Mouse (Mus musculus): ENCODE measurements at regions not wholly inside any gene's neighbourhood (a gene's known extent, or its start where the extent isn't known, plus 50 kb on each side); places are given as distances from the start of the nearest gene placed in this dataset.

DNA sequence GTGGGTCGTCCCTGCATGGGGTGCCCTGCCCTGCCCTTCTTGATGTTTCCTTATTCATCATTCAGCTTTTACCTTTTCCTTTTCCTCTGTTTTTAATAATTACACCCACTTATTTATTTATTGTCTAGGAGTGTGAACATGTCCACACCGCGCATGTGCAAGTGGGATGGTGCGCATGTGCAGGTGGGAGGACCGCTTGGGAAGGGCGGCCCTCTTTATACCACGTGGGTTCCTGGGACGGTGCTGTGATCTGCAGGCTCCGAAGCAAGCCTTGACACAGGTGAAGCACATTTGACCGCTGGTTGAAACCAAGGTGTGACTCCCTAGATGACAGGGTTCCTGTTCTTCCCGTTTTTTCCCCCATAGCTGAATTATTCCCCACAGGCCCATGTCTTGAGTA, 60.0 kb downstream of the Syf2 start:
- Histone ChIP-seq H3K4me3 (no peak overlapping the region), H3K9me3 (no peaks in the 10 kb centered on the region), H3K4me1 (peaks cover 13% of the 10 kb centered on the region), H3K4me2 (replicated peaks) (no peak overlapping the region), H3K27me3 (peaks cover 15% of the 10 kb centered on the region), H3K27ac (no peak overlapping the region), H3K36me3 (no peaks in the 10 kb centered on the region), H3K9ac (no peak overlapping the region)
- no peak for ATAC-seq (ENCODE audit: low FRiP score, low read depth)
- WGBS, result 83% methylated on average over 11 of the region's 11 CpGs

- 56% methylated on average over 8 of the region's 8 CpGs for WGBS
- no peaks in the 10 kb centered on the region for H3K9me3 ChIP-seq
- no peak overlapping the region for H3K9ac ChIP-seq
- no peak overlapping the region for H3K27ac ChIP-seq
- H3K4me1 ChIP-seq, result peaks cover 9% of the 10 kb centered on the region; the same call in 1 of the 2 replicates
- H3K36me3 ChIP-seq, result no peaks in the 10 kb centered on the region
- no peak overlapping the region for H3K4me3 ChIP-seq
- peaks cover 15% of the 10 kb centered on the region for H3K27me3 ChIP-seq
- ATAC-seq (ENCODE audit: low FRiP score, low read depth), result no peak
- no peak overlapping the region for H3K4me2 ChIP-seq (replicated peaks)
These were observed 62.9 kb downstream of the Syf2 start for GRCm38 (mm10) chr4:134993526-134994122.

DNA sequence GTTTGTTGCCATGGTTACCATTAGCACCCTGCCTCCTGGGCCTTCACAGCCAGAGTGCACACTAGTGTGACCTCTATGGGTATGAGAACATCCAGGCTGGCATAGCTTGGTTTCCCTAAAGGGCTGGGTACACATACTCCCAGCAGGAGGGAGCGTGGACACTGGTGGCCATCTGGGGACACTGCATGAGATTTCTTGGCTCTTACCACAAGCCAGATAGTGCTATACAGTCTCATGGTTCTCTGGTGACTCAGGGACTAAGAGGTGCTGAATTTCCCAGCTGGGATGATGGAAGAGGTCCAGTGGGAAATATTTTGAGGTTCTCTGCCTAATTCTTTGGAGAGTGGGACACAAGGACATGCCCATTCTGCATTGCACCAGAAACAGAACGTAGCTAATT, 63.5 kb downstream of the Syf2 start:
- Histone ChIP-seq H3K9ac (no peak overlapping the region), H3K4me1 (peaks cover 9% of the 10 kb centered on the region; the same call in 1 of the 2 replicates), H3K27ac (no peak overlapping the region), H3K9me3 (no peaks in the 10 kb centered on the region), H3K27me3 (peaks cover 15% of the 10 kb centered on the region), H3K36me3 (no peaks in the 10 kb centered on the region), H3K4me2 (replicated peaks) (no peak overlapping the region), H3K4me3 (no peak overlapping the region)
- WGBS, result 80% methylated on average over 2 of the region's 2 CpGs
- ATAC-seq (ENCODE audit: low FRiP score, low read depth), result no peak

DNA sequence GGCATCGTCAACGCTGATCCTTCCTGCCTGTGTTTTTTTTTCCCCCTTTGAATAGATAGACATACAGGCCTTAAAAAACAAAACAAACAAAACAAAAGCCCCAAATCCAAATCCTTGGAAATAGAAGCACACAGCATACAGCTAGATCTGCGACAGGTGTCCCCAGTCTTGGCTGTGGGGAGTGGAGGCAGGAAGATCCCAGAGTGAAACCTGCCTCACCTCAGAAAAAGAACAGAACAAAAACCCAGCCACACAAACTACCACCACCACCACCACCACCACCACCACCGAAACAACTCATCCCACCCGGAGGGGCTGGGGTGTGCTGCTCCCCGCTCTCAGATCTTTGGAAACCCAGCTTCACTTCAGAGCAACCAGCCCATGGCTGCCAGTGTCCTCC, 64.0 kb downstream of the Syf2 start:
- ATAC-seq (ENCODE audit: low FRiP score, low read depth), result no peak
- H3K27me3 ChIP-seq, result peaks cover 15% of the 10 kb centered on the region
- no peaks in the 10 kb centered on the region for H3K9me3 ChIP-seq
- H3K27ac ChIP-seq, result no peak overlapping the region
- H3K4me2 ChIP-seq (replicated peaks), result no peak overlapping the region
- no peak overlapping the region for H3K4me3 ChIP-seq
- no peaks in the 10 kb centered on the region for H3K36me3 ChIP-seq
- H3K4me1 ChIP-seq, result peaks cover 9% of the 10 kb centered on the region; the same call in 1 of the 2 replicates
- 93% methylated on average over 6 of the region's 6 CpGs for WGBS
- no peak overlapping the region for H3K9ac ChIP-seq

- no peak overlapping the region for H3K4me3 ChIP-seq
- no peaks in the 10 kb centered on the region for H3K36me3 ChIP-seq
- H3K9ac ChIP-seq, result no peak overlapping the region
- peaks cover 9% of the 10 kb centered on the region; the same call in 1 of the 2 replicates for H3K4me1 ChIP-seq
- no peak overlapping the region for H3K27ac ChIP-seq
- no peak overlapping the region for H3K4me2 ChIP-seq (replicated peaks)
- no peaks in the 10 kb centered on the region for H3K9me3 ChIP-seq
- WGBS, result 68% methylated on average over 13 of the region's 13 CpGs
- no peak for ATAC-seq (ENCODE audit: low FRiP score, low read depth)
- peaks cover 15% of the 10 kb centered on the region for H3K27me3 ChIP-seq
These were observed 64.4 kb downstream of the Syf2 start for GRCm38 (mm10) chr4:134995052-134995451.

DNA sequence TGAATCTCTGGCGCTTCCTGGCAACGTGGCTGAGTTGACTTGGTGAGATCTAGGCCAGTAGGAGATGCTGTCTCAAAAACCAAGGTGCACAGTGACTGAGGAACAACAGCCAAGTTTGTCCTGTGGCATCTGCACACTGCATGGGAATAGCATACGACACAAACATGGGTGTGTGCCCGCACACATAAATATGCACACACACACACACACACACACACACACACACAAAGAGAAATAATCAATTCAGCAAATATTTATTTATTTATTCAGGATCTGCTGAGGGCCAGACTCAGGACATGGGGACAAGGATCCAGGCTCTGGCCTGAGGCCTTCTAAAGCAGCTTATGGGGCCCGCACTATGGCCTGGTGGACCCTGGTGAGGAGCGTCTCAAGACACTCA, 65.4 kb downstream of the Syf2 start:
- Histone ChIP-seq H3K9ac (no peak overlapping the region), H3K4me2 (replicated peaks) (no peak overlapping the region), H3K27ac (no peak overlapping the region), H3K36me3 (no peaks in the 10 kb centered on the region), H3K9me3 (no peaks in the 10 kb centered on the region), H3K27me3 (peaks cover 15% of the 10 kb centered on the region), H3K4me3 (no peak overlapping the region), H3K4me1 (peaks cover 9% of the 10 kb centered on the region; the same call in 1 of the 2 replicates)
- WGBS, result 91% methylated on average over 6 of the region's 6 CpGs
- no peak for ATAC-seq (ENCODE audit: low FRiP score, low read depth)

- peaks cover 23% of the 10 kb centered on the region for H3K4me1 ChIP-seq
- H3K36me3 ChIP-seq, result no peaks in the 10 kb centered on the region
- ATAC-seq (ENCODE audit: low FRiP score, low read depth), result no peak
- WGBS, result 90% methylated on average over 26 of the region's 26 CpGs
- H3K27me3 ChIP-seq, result peaks cover 10% of the 10 kb centered on the region
- no peaks in the 10 kb centered on the region for H3K9me3 ChIP-seq
- H3K4me2 ChIP-seq (replicated peaks), result no peak overlapping the region
- no peak overlapping the region for H3K4me3 ChIP-seq
- no peak overlapping the region for H3K27ac ChIP-seq
- no peak overlapping the region for H3K9ac ChIP-seq
These were observed 67.0 kb downstream of the Syf2 start for GRCm38 (mm10) chr4:134997461-134998434.

GRCm38 (mm10) chr4:134998928-134999658, 68.4 kb downstream of the Syf2 start:
- no peaks in the 10 kb centered on the region for H3K36me3 ChIP-seq
- H3K9ac ChIP-seq, result no peak overlapping the region
- H3K4me1 ChIP-seq, result peaks cover 23% of the 10 kb centered on the region
- H3K4me2 ChIP-seq (replicated peaks), result no peak overlapping the region
- no peak for ATAC-seq (ENCODE audit: low FRiP score, low read depth)
- H3K4me3 ChIP-seq, result no peak overlapping the region
- 59% methylated on average over 12 of the region's 12 CpGs for WGBS
- H3K27me3 ChIP-seq, result no peaks in the 10 kb centered on the region
- no peaks in the 10 kb centered on the region for H3K9me3 ChIP-seq
- no peak overlapping the region for H3K27ac ChIP-seq

DNA sequence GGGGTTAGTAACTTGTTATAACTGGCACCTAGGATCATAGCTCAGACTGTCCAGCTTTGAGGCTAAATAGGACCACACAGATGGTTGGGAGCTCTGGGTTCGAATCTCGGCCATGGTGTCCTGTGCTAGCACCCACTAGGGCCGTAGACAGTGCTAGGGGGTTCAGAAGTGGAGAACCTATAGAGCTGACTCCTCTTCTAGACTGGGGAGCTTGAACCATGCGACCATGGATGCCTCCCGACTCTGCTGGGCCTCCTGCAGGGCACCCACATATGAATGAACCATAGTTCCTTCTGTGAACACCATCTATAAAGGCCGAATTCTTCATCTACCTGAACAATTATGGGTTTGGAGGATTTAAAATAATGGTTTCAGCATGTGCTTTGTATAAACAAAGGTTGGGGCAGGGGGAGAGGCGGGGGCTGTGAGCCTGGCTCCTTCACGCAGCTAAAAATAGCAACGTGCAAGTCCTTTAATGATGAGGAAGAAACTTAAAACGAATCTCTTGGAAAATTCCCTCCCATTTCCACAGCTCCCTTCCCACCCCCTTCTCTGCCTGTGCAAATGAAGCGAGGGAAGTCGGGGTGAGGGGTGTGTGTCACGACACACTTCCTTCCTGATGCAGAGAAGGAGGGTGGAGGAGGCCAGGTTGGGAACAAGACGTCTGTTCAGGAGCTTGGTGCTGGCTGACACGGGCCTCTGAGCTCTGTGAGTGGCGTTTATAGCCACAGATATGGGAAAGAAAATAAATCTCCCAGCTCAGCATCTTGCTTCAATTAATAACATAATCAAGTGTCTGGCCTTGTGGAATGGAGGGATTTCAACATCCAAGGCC, 71.6 kb downstream of the Syf2 start:
- peak; percentile 87 for ATAC-seq (ENCODE audit: low FRiP score, low read depth)
- 0 out of 2 replicates have a peak, but pooled peaks cover 2% of the 10 kb centered on the region for H3K9me3 ChIP-seq
- H3K36me3 ChIP-seq, result no peaks in the 10 kb centered on the region
- peak overlapping the region; percentile 40 for H3K4me2 ChIP-seq (replicated peaks)
- H3K9ac ChIP-seq, result no peak overlapping the region; the same call in 1 of the 2 replicates
- no peaks in the 10 kb centered on the region for H3K27me3 ChIP-seq
- peaks cover 20% of the 10 kb centered on the region for H3K4me1 ChIP-seq
- H3K27ac ChIP-seq, result peak overlapping the region; percentile 89
- no peak overlapping the region for H3K4me3 ChIP-seq
- WGBS, result 22% methylated on average over 16 of the region's 16 CpGs

GRCm38 (mm10) chr4:135011365-135011764, 80.7 kb downstream of the Syf2 start:
- no peak overlapping the region for H3K9ac ChIP-seq
- 79% methylated on average over 6 of the region's 6 CpGs for WGBS
- no peak for ATAC-seq (ENCODE audit: low FRiP score, low read depth)
- H3K36me3 ChIP-seq, result no peaks in the 10 kb centered on the region
- H3K4me1 ChIP-seq, result peaks cover 23% of the 10 kb centered on the region
- H3K27ac ChIP-seq, result no peak overlapping the region
- H3K4me3 ChIP-seq, result no peak overlapping the region
- no peak overlapping the region for H3K4me2 ChIP-seq (replicated peaks)
- peaks cover 15% of the 10 kb centered on the region for H3K27me3 ChIP-seq
- 0 out of 2 replicates have a peak, but pooled peaks cover 2% of the 10 kb centered on the region for H3K9me3 ChIP-seq

DNA sequence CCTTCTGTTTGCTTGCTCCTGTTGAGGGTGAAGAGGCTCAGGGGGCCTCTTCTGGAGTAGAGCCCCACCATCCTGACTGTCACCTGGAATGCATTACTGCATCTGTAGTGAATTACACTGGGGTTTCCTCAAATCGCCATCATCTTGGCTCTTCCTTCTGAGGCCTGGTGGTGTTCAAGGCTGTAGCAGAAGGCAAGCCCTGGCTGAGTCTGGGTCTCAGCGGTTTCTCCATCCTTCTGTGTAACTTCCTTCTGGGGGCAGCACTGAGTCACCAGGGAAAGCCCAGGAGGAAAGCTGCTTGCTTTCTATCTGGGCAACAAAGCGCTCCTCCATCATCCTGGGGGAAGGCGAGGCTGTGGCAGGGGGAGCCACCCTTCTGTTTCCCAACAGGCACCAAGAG, 82.2 kb downstream of the Syf2 start:
- Histone ChIP-seq H3K27me3 (peaks cover 19% of the 10 kb centered on the region), H3K4me3 (no peak overlapping the region), H3K4me1 (peaks cover 21% of the 10 kb centered on the region), H3K27ac (0 out of 2 replicates have a peak overlapping the region, but pooled peaks have one; percentile 15), H3K36me3 (no peaks in the 10 kb centered on the region), H3K4me2 (replicated peaks) (no peak overlapping the region), H3K9me3 (no peaks in the 10 kb centered on the region), H3K9ac (no peak overlapping the region)
- no peak for ATAC-seq (ENCODE audit: low FRiP score, low read depth)
- WGBS, result 56% methylated on average over 4 of the region's 4 CpGs
